Mouse (Mus musculus) retina, embryonic 14.5 days (tissue): ENCODE results near the gene Cyb5r1.
A peak's percentile ranks its signal among the peaks of the same experiment; 100 is the strongest.
"Not testable (repeated sequence)": the region's sequence is repeated elsewhere in the genome, so short reads cannot be mapped to it uniquely, and the experiment has no call there.

Source experiments
- DNase-seq: peaks from one replicate; pipeline ENCODE4 v3.0.0-alpha.2; 2015; ENCODE audit warnings: low spot score

Cyb5r1 gene

GRCm38 (mm10) chr1:134414501-134415167 lies 9.3 kb downstream of the Cyb5r1 start:
- DNase-seq, result no peak

GRCm38 (mm10) chr1:134415168-134415831 lies 9.9 kb downstream of the Cyb5r1 start, which contains the start of gene Adipor1:
Gene Adipor1 (plus strand): TSS chr1:134415378.
- peak; percentile 97 for DNase-seq

- no peak for DNase-seq
Observed at GRCm38 (mm10) chr1:134418414-134418975, 13.1 kb downstream of the Cyb5r1 start.

GRCm38 (mm10) chr1:134419176-134419575 lies 13.8 kb downstream of the Cyb5r1 start:
- no peak for DNase-seq

- DNase-seq, result no peak
Observed at GRCm38 (mm10) chr1:134419751-134420458, 14.5 kb downstream of the Cyb5r1 start.

GRCm38 (mm10) chr1:134423911-134424310 lies 18.6 kb downstream of the Cyb5r1 start:
- DNase-seq, result no peak

- DNase-seq, result no peak
Observed at GRCm38 (mm10) chr1:134426289-134426688, 20.9 kb downstream of the Cyb5r1 start.

- no peak for DNase-seq
Observed at GRCm38 (mm10) chr1:134433002-134433401, 27.6 kb downstream of the Cyb5r1 start.

GRCm38 (mm10) chr1:134433473-134433872 lies 28.1 kb downstream of the Cyb5r1 start:
- DNase-seq, result no peak

GRCm38 (mm10) chr1:134435414-134435813 lies 30.1 kb downstream of the Cyb5r1 start:
- DNase-seq, result peak; percentile 35

- DNase-seq, result no peak
Observed at GRCm38 (mm10) chr1:134440437-134440836, 35.1 kb downstream of the Cyb5r1 start.

GRCm38 (mm10) chr1:134441737-134442136 lies 36.4 kb downstream of the Cyb5r1 start:
- DNase-seq, result not testable (repeated sequence)

GRCm38 (mm10) chr1:134442394-134442793 lies 37.0 kb downstream of the Cyb5r1 start:
- DNase-seq, result no peak

GRCm38 (mm10) chr1:134443288-134443687 lies 37.9 kb downstream of the Cyb5r1 start:
- not testable (repeated sequence) for DNase-seq

- no peak for DNase-seq
Observed at GRCm38 (mm10) chr1:134445418-134445817, 40.1 kb downstream of the Cyb5r1 start.

GRCm38 (mm10) chr1:134448537-134448936 lies 43.2 kb downstream of the Cyb5r1 start:
- DNase-seq, result not testable (repeated sequence)

- no peak for DNase-seq
Observed at GRCm38 (mm10) chr1:134450201-134450600, 44.8 kb downstream of the Cyb5r1 start.

GRCm38 (mm10) chr1:134450986-134451385 lies 45.6 kb downstream of the Cyb5r1 start:
- peak; percentile 72 for DNase-seq

- DNase-seq, result peak; percentile 89
Observed at GRCm38 (mm10) chr1:134454904-134455824, 49.8 kb downstream of the Cyb5r1 start, which contains the start of gene Klhl12. Gene Klhl12 (plus strand): TSS chr1:134455531.

GRCm38 (mm10) chr1:134456060-134456459 lies 50.7 kb downstream of the Cyb5r1 start:
- no peak for DNase-seq

GRCm38 (mm10) chr1:134458139-134458727 lies 52.9 kb downstream of the Cyb5r1 start:
- no peak for DNase-seq
